Mouse (Mus musculus) cerebellum, adult 8-10 months (tissue): ENCODE results near the gene Naa20.
"Not testable (repeated sequence)": the region's sequence is repeated elsewhere in the genome, so short reads cannot be mapped to it uniquely, and the experiment has no call there.

Source experiments
- DNase-seq: peaks from one replicate; pipeline ENCODE4 v3.0.0; 2022

The Naa20 gene

GRCm38 (mm10) chr2:145884913-145885785, 16.8 kb upstream of the Naa20 start:
- no peak for DNase-seq

GRCm38 (mm10) chr2:145887937-145888765, 13.7 kb upstream of the Naa20 start:
- DNase-seq, result no peak

- DNase-seq, result no peak
Measured at GRCm38 (mm10) chr2:145888766-145889480, 13.0 kb upstream of the Naa20 start.

GRCm38 (mm10) chr2:145890571-145890970, 11.3 kb upstream of the Naa20 start:
- DNase-seq, result no peak

GRCm38 (mm10) chr2:145893756-145894155, 8.1 kb upstream of the Naa20 start:
- no peak for DNase-seq

- DNase-seq, result peak; percentile 63
Measured at GRCm38 (mm10) chr2:145898106-145898505, 3.8 kb upstream of the Naa20 start.

GRCm38 (mm10) chr2:145900318-145900717, 1.6 kb upstream of the Naa20 start:
- DNase-seq, result not testable (repeated sequence)

GRCm38 (mm10) chr2:145903061-145903901, 1.4 kb downstream of the Naa20 start:
- DNase-seq, result peak; percentile 90

- DNase-seq, result no peak
Measured at GRCm38 (mm10) chr2:145903983-145904616, 2.2 kb downstream of the Naa20 start.

GRCm38 (mm10) chr2:145905156-145905555, 3.3 kb downstream of the Naa20 start:
- DNase-seq, result no peak

GRCm38 (mm10) chr2:145905884-145906283, 4.0 kb downstream of the Naa20 start:
- DNase-seq, result not testable (repeated sequence)

- DNase-seq, result no peak
Measured at GRCm38 (mm10) chr2:145920941-145921650, 19.2 kb downstream of the Naa20 start.

- peak; percentile 93 for DNase-seq
Measured at GRCm38 (mm10) chr2:145934339-145935231, 32.7 kb downstream of the Naa20 start, which contains the start of the genes Cfap61 and Crnkl1. Cfap61 (plus strand) TSS chr2:145934784. Crnkl1 (minus strand) TSS chr2:145935014.

- DNase-seq, result no peak
Measured at GRCm38 (mm10) chr2:145936975-145937374, 35.1 kb downstream of the Naa20 start.

GRCm38 (mm10) chr2:145941403-145941802, 39.5 kb downstream of the Naa20 start:
- DNase-seq, result no peak

GRCm38 (mm10) chr2:145944286-145944685, 42.4 kb downstream of the Naa20 start:
- DNase-seq, result no peak

GRCm38 (mm10) chr2:145948402-145948954, 46.6 kb downstream of the Naa20 start:
- DNase-seq, result no peak

- no peak for DNase-seq
Measured at GRCm38 (mm10) chr2:145949475-145950068, 47.7 kb downstream of the Naa20 start.

- no peak for DNase-seq
Measured at GRCm38 (mm10) chr2:145950239-145950638, 48.3 kb downstream of the Naa20 start.
